Mouse (Mus musculus) stomach, postnatal 0 days (tissue): ENCODE measurements around the gene Topaz1.

Experiments used
- CTCF ChIP-seq: IDR thresholded peaks from 2 replicates; pipeline ENCODE4 v1.5.1; 2016; ENCODE audit warnings: antibody characterized with exemption, low read depth, mild to moderate bottlenecking, moderate library complexity
- EP300 ChIP-seq: optimal IDR thresholded peaks from 2 replicates; pipeline ENCODE3; 2016; ENCODE audit warnings: antibody characterized with exemption

DNA sequence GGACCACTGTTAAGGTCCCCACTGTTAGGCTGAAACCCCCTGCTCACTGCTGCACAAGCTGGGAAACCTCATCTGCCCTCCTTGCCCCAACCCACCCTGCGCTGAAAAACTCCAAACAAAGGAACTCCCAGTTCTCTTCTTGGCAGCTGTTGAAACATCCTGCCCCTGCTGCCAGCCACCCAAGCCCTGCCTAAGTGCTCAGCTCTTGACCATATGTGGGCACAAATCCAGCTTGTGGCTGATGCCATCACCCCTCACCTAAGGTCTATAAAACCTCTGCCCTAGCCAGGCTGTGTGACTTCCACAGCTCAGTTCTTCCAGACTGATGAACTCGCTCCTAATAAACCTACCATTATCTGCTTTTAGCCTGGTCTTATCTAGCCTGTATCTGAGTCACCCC, 11.1 kb upstream of the Topaz1 start:
- TF ChIP-seq CTCF (no peak), EP300 (no peak)
